Mouse (Mus musculus): ENCODE data around the gene Tmem238. TPM values are rescaled to one million over a fixed set of nuclear protein-coding genes. Genes with fewer than 3 reads are reported as not detected.

Tmem238 gene
- total and polyA plus RNA-seq, 2 experiments from 2014 or later = 14.6 to 18.2 TPM

DNA sequence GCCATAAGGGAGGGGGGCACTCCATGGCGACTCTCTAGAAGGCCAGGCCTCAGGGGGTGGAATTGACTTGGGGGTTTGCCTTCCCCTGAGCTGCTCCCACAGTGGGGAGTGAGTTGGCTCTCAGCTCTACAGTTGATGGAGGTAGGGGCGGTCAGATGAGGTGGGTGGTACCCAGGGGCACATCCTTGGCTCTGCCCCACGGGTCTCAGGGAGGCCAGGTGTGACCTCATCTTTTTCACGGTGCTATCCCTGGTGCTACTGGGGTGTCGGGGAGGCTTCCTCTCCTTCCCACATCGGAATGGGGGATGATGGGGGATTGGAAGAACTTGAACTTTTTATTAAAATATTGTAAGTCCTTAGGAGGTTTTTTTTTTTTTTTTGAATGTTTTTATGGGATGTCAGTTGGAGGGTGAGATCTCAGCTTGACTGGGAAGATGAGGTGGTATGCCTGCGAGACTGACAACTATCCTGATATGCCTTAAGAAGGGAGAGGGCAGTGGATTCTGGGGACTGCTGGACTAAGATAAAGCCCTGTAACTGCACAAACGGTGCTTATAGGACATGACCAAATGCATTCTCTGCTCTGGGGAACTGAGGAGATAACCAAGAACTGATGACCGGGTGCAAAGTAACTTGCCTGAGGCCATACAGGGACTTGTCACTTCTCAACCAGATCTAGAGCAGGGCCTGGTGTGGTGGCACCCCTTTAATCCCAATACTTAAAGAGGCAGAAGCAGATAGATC is 42.1 kb downstream of the Tmem238 start:
- 79% methylated on average over 9 of the region's 9 CpGs for WGBS
- Histone ChIP-seq H3K9ac (replicated peaks; ENCODE audit: low read length, poor library complexity, severe bottlenecking) (no peak overlapping the region), H3K36me3 (ENCODE audit: insufficient read depth, low read length) (peaks cover 20% of the 10 kb centered on the region), H3K4me3 (ENCODE audit: low read depth, low read length) (no peak overlapping the region), H3K4me2 (ENCODE audit: low read depth, low read length, poor library complexity, severe bottlenecking) (no peak overlapping the region), H3K9me3 (ENCODE audit: low read length) (no peaks in the 10 kb centered on the region), H3K27me3 (ENCODE audit: insufficient read depth, low read length) (no peaks in the 10 kb centered on the region), H3K27ac (ENCODE audit: low read depth, low read length) (no peak overlapping the region), H3K4me1 (ENCODE audit: insufficient read depth, low read length) (no peaks in the 10 kb centered on the region)
- no peak for TF ChIP-seq CTCF (IDR thresholded peaks at IDR 0.05)
- no peak for ATAC-seq (ENCODE audit: low FRiP score)
- DNase-seq (ENCODE audit: low spot score) = no peak

- Histone ChIP-seq H3K9me3 (ENCODE audit: low read length) (no peaks in the 10 kb centered on the region), H3K27ac (ENCODE audit: low read depth, low read length) (no peak overlapping the region), H3K36me3 (ENCODE audit: insufficient read depth, low read length) (peaks cover 20% of the 10 kb centered on the region), H3K4me1 (ENCODE audit: insufficient read depth, low read length) (peaks cover 7% of the 10 kb centered on the region; the same call in 1 of the 2 replicates), H3K4me2 (ENCODE audit: low read depth, low read length, poor library complexity, severe bottlenecking) (no peak overlapping the region), H3K4me3 (ENCODE audit: low read depth, low read length) (no peak overlapping the region), H3K9ac (replicated peaks; ENCODE audit: low read length, poor library complexity, severe bottlenecking) (no peak overlapping the region), H3K27me3 (ENCODE audit: insufficient read depth, low read length) (no peaks in the 10 kb centered on the region)
- ATAC-seq (ENCODE audit: low FRiP score) = no peak
- no peak for DNase-seq (ENCODE audit: low spot score)
- 88% methylated on average over 22 of the region's 22 CpGs for WGBS
- TF ChIP-seq CTCF (IDR thresholded peaks at IDR 0.05) = no peak
Observed at GRCm38 (mm10) chr7:4746326-4746980, 43.0 kb downstream of the Tmem238 start.

DNA sequence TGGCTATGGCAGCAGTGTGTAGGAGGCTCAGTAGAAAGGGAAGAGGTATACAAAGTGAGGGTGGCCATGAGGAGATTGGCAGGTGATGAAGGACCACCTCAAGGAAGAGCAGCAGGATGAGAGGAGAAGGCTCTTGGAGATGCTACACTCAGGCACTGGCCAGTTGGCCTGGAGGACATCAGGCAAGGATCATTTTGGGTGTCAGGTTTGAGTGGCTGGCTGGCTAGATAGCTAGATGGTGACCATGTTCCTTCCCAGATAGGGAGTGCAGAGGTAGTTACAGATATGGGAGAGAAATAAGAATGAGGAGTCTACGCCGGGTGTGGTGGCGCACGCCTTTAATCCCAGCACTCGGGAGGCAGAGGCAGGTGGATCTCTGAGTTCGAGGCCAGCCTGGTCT is 44.6 kb downstream of the Tmem238 start:
- no peak overlapping the region for H3K27ac ChIP-seq (ENCODE audit: low read depth, low read length)
- no peak overlapping the region for H3K9ac ChIP-seq (replicated peaks; ENCODE audit: low read length, poor library complexity, severe bottlenecking)
- peaks cover 11% of the 10 kb centered on the region; the same call in 1 of the 2 replicates for H3K4me1 ChIP-seq (ENCODE audit: insufficient read depth, low read length)
- H3K4me2 ChIP-seq (ENCODE audit: low read depth, low read length, poor library complexity, severe bottlenecking) = no peak overlapping the region
- no peak overlapping the region for H3K4me3 ChIP-seq (ENCODE audit: low read depth, low read length)
- DNase-seq (ENCODE audit: low spot score) = no peak
- H3K36me3 ChIP-seq (ENCODE audit: insufficient read depth, low read length) = peaks cover 20% of the 10 kb centered on the region
- WGBS = 93% methylated on average over 5 of the region's 6 CpGs
- H3K9me3 ChIP-seq (ENCODE audit: low read length) = no peaks in the 10 kb centered on the region
- no peak for TF ChIP-seq CTCF (IDR thresholded peaks at IDR 0.05)
- no peak for ATAC-seq (ENCODE audit: low FRiP score)
- no peaks in the 10 kb centered on the region for H3K27me3 ChIP-seq (ENCODE audit: insufficient read depth, low read length)

DNA sequence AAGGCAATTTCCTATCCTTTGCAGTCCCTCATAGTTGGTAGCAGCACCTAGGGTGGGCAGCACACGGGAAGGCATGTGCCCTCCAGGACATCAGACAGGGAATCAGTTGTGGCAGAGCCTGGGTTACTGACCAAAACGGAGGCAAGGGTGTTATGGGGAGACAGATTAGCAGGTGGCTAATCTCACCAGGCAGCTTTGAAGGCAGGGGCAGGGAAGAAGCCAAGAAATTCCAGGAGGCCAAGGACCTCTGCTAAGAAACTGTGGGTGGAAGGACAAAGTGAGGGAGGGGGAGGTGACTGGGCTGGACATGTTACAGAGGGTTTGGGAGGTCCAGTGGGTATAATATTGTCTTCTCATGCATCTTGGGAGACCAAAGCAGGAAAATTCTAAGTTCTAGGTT is 46.1 kb downstream of the Tmem238 start:
- no peak overlapping the region for H3K4me3 ChIP-seq (ENCODE audit: low read depth, low read length)
- DNase-seq (ENCODE audit: low spot score) (no peak), ATAC-seq (ENCODE audit: low FRiP score) (no peak)
- H3K9ac ChIP-seq (replicated peaks; ENCODE audit: low read length, poor library complexity, severe bottlenecking) = no peak overlapping the region
- no peaks in the 10 kb centered on the region for H3K9me3 ChIP-seq (ENCODE audit: low read length)
- peaks cover 14% of the 10 kb centered on the region; the same call in 1 of the 2 replicates for H3K4me1 ChIP-seq (ENCODE audit: insufficient read depth, low read length)
- WGBS = 76% methylated on average over 2 of the region's 2 CpGs
- no peaks in the 10 kb centered on the region for H3K27me3 ChIP-seq (ENCODE audit: insufficient read depth, low read length)
- no peak overlapping the region for H3K4me2 ChIP-seq (ENCODE audit: low read depth, low read length, poor library complexity, severe bottlenecking)
- no peak for TF ChIP-seq CTCF (IDR thresholded peaks at IDR 0.05)
- no peak overlapping the region for H3K27ac ChIP-seq (ENCODE audit: low read depth, low read length)
- H3K36me3 ChIP-seq (ENCODE audit: insufficient read depth, low read length) = peaks cover 20% of the 10 kb centered on the region

- 88% methylated on average over 6 of the region's 6 CpGs for WGBS
- 0 out of 2 replicates have a peak overlapping the region, but pooled peaks have one; percentile 13 for H3K9ac ChIP-seq (replicated peaks; ENCODE audit: low read length, poor library complexity, severe bottlenecking)
- no peak for TF ChIP-seq CTCF (IDR thresholded peaks at IDR 0.05)
- H3K27ac ChIP-seq (ENCODE audit: low read depth, low read length) = no peak overlapping the region
- peaks cover 20% of the 10 kb centered on the region for H3K36me3 ChIP-seq (ENCODE audit: insufficient read depth, low read length)
- no peaks in the 10 kb centered on the region for H3K27me3 ChIP-seq (ENCODE audit: insufficient read depth, low read length)
- no peak for DNase-seq (ENCODE audit: low spot score)
- peaks cover 14% of the 10 kb centered on the region; the same call in 1 of the 2 replicates for H3K4me1 ChIP-seq (ENCODE audit: insufficient read depth, low read length)
- no peak overlapping the region for H3K4me2 ChIP-seq (ENCODE audit: low read depth, low read length, poor library complexity, severe bottlenecking)
- no peak for ATAC-seq (ENCODE audit: low FRiP score)
- H3K4me3 ChIP-seq (ENCODE audit: low read depth, low read length) = no peak overlapping the region
- H3K9me3 ChIP-seq (ENCODE audit: low read length) = no peaks in the 10 kb centered on the region
Observed at GRCm38 (mm10) chr7:4742482-4742819, 47.0 kb downstream of the Tmem238 start.
